ENCODE assay signal across 9 mouse cellular contexts in genomic region chr9:59292493-59292875, GRCm38 (mm10). TPM values are rescaled to one million over a fixed set of nuclear protein-coding genes. Genes with fewer than 3 reads are reported as not detected.
DNase-seq lines count a peak whose midpoint lies in the region; ATAC-seq and TF ChIP-seq lines count a peak whose summit lies in the region.
"Had no signal": no experiment of that assay in that cellular context is flagged by ENCODE, and none has a peak within 500 bp of the region (broad histone marks: within the 10 kb centered on the region; RNA-seq: fewer than 3 reads in every experiment).

No protein-coding gene starts in this region.

- H3K4me1 ChIP-seq in heart, embryonic 11.5 days (ENCODE audit: control insufficient read depth, insufficient read depth, low read length) = peaks cover 24% of the 10 kb centered on the region
- peaks cover 57% of the 10 kb centered on the region for H3K4me1 ChIP-seq in E14TG2a.4 (replicated peaks; ENCODE audit: low read depth, low read length)
- H3K4me1 ChIP-seq in forebrain, postnatal 0 days (ENCODE audit: insufficient read depth) = peaks cover 8% of the 10 kb centered on the region; the same call in 1 of the 2 replicates
- peaks cover 34% of the 10 kb centered on the region for H3K4me1 ChIP-seq in liver, embryonic 16.5 days (ENCODE audit: control insufficient read depth, low read depth, low read length)

- no peaks in the 10 kb centered on the region for H3K9me3 ChIP-seq in heart, embryonic 11.5 days (replicated peaks; ENCODE audit: control insufficient read depth, low read length)
- no peaks in the 10 kb centered on the region for H3K9me3 ChIP-seq in E14TG2a.4 (ENCODE audit: low read length)
- H3K9me3 ChIP-seq in forebrain, postnatal 0 days (ENCODE audit: low read length) = no peaks in the 10 kb centered on the region
- no peaks in the 10 kb centered on the region for H3K9me3 ChIP-seq in liver, embryonic 16.5 days (replicated peaks; ENCODE audit: control insufficient read depth, low read length)

- peak overlapping the region; percentile 96 for H3K9ac ChIP-seq in heart, embryonic 11.5 days (ENCODE audit: low read depth, low read length)
- peak overlapping the region; percentile 77 for H3K9ac ChIP-seq in forebrain, postnatal 0 days
- H3K9ac ChIP-seq in liver, embryonic 16.5 days (ENCODE audit: low read depth, low read length) = peak overlapping the region; percentile 83

- no peak for ATAC-seq in heart, embryonic 11.5 days (replicated peaks; ENCODE audit: insufficient number of reproducible peaks, low FRiP score, low TSS enrichment)
- ATAC-seq in forebrain, postnatal 0 days = no peak
- ATAC-seq in liver, embryonic 16.5 days (ENCODE audit: low read depth) = no peak

- DNase-seq in heart, adult 9 months (ENCODE audit: low spot score in 2 of 2) = no peak
- DNase-seq in forebrain, postnatal 0 days = no peak
- no peak for DNase-seq in retina, embryonic 14.5 days (ENCODE audit: low spot score)
- DNase-seq in right cerebral cortex, adult 18-20 months = no peak
- DNase-seq in urinary bladder, postnatal 14 days (ENCODE audit: low spot score) = no peak
- DNase-seq: thymus, postnatal 25 days had no signal

- no peak overlapping the region for H3K27ac ChIP-seq in heart, embryonic 11.5 days (ENCODE audit: low read depth, low read length)
- no peak overlapping the region for H3K27ac ChIP-seq in forebrain, postnatal 0 days (ENCODE audit: low read depth, low read length)
- H3K27ac ChIP-seq in liver, embryonic 16.5 days (ENCODE audit: low read length) = no peak overlapping the region

- TF ChIP-seq CTCF in E14TG2a.4 (conservative IDR thresholded peaks at IDR 0.05; ENCODE audit: low read length) = no peak
- TF ChIP-seq CTCF in forebrain, postnatal 0 days (IDR thresholded peaks at IDR 0.05; ENCODE audit: low read depth) = no peak

- H3K27me3 ChIP-seq in heart, embryonic 11.5 days (ENCODE audit: control insufficient read depth, insufficient read depth, low read length) = no peaks in the 10 kb centered on the region
- H3K27me3 ChIP-seq in E14TG2a.4 (ENCODE audit: insufficient read depth, low read length) = peaks cover 8% of the 10 kb centered on the region; the same call in 1 of the 2 replicates
- no peaks in the 10 kb centered on the region for H3K27me3 ChIP-seq in forebrain, postnatal 0 days (ENCODE audit: insufficient read depth, low read length)
- H3K27me3 ChIP-seq in liver, embryonic 16.5 days (ENCODE audit: control insufficient read depth, insufficient read depth, low read depth, low read length) = no peaks in the 10 kb centered on the region

- WGBS in heart, embryonic 11.5 days (ENCODE audit: insufficient replicate concordance) = 34% methylated on average over 3 of the region's 3 CpGs
- WGBS in forebrain, postnatal 0 days = 50% methylated on average over 3 of the region's 3 CpGs
- 16% methylated on average over 3 of the region's 3 CpGs for WGBS in liver, embryonic 16.5 days (ENCODE audit: insufficient replicate concordance)

- peak overlapping the region; percentile 82 for H3K4me2 ChIP-seq in heart, embryonic 11.5 days
- peak overlapping the region; percentile 62 for H3K4me2 ChIP-seq in forebrain, postnatal 0 days (ENCODE audit: low read depth)
- peak overlapping the region; percentile 95 for H3K4me2 ChIP-seq in liver, embryonic 16.5 days (ENCODE audit: low read depth, low read length)

- H3K36me3 ChIP-seq in heart, embryonic 11.5 days (ENCODE audit: control insufficient read depth, insufficient read depth, low read length) = 0 out of 2 replicates have a peak, but pooled peaks cover under 1% of the 10 kb centered on the region
- H3K36me3 ChIP-seq in E14TG2a.4 (ENCODE audit: insufficient read depth, low read length) = peaks cover 48% of the 10 kb centered on the region
- no peaks in the 10 kb centered on the region for H3K36me3 ChIP-seq in forebrain, postnatal 0 days (ENCODE audit: insufficient read depth)
- H3K36me3 ChIP-seq in liver, embryonic 16.5 days (ENCODE audit: control insufficient read depth, insufficient read depth) = no peaks in the 10 kb centered on the region

- peak overlapping the region; percentile 95 for H3K4me3 ChIP-seq in heart, embryonic 11.5 days (ENCODE audit: low read depth, low read length)
- peak overlapping the region; percentile 99 for H3K4me3 ChIP-seq in E14TG2a.4 (replicated peaks; ENCODE audit: low read length)
- H3K4me3 ChIP-seq in forebrain, postnatal 0 days (ENCODE audit: low read depth, low read length) = peak overlapping the region; percentile 73
- peak overlapping the region; percentile 83 for H3K4me3 ChIP-seq in liver, embryonic 16.5 days (ENCODE audit: low read depth, low read length)

RNA-seq across cellular contexts. Expression of gene Adpgk, which starts 1.1 kb away (rescaled TPM):
- 29.5 and 29.6 TPM in 2 replicates for polyA plus RNA-seq in heart, embryonic 11.5 days (2014; fragmentation: Nextera tagmentation; extraction: Ambion mirVana)
- total RNA-seq in forebrain, postnatal 0 days (2014; rRNA removed) = 20.4 and 26.8 TPM in 2 replicates
- 14.5 and 16.2 TPM in 2 replicates for polyA plus RNA-seq in forebrain, postnatal 0 days (2015; fragmentation: Nextera tagmentation; extraction: Ambion mirVana)
- 24.2 and 32.2 TPM in 2 replicates for polyA plus RNA-seq in liver, embryonic 16.5 days (2015; fragmentation: Nextera tagmentation; extraction: Ambion mirVana)
